Mouse (Mus musculus) frontal cortex, postnatal 25 days (tissue): ENCODE results near the gene Kank4.
"Not testable (repeated sequence)": the region's sequence is repeated elsewhere in the genome, so short reads cannot be mapped to it uniquely, and the experiment has no call there.

Experiments used
- DNase-seq, 2 experiments: peaks; one replicate each; pipeline ENCODE4 v3.0.0; 2022; ENCODE audit warnings: low spot score in 2 of 2

Kank4 gene

GRCm38 (mm10) chr4:98831726-98832125 is 14.4 kb upstream of the Kank4 start:
- DNase-seq: no peak

DNA sequence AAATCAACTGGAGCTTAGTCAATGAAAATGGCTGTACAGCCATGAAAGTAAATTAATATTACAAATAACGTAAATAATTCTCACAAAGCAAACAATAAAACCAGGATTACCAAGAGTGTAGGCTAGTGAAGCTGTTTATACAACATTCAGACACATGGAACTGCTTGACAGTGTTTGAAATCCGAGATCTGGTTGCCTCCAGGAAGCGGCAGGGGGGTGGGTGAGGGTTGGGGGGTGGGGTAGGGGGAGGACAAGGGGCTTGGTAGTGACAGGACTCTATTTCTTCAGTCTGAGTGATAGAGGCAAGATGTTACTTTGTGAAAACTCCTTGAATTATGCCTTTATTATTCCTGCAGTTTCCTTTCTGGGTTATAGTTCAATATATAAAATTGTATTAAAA is 9.4 kb upstream of the Kank4 start:
- DNase-seq: no peak

- not testable (repeated sequence) for DNase-seq
Observed at GRCm38 (mm10) chr4:98823740-98824139, 6.4 kb upstream of the Kank4 start, which contains the start of gene I0C0044D17Rik. Gene I0C0044D17Rik (minus strand): TSS chr4:98823840.

- DNase-seq: no peak
Observed at GRCm38 (mm10) chr4:98823047-98823446, 5.7 kb upstream of the Kank4 start.

DNA sequence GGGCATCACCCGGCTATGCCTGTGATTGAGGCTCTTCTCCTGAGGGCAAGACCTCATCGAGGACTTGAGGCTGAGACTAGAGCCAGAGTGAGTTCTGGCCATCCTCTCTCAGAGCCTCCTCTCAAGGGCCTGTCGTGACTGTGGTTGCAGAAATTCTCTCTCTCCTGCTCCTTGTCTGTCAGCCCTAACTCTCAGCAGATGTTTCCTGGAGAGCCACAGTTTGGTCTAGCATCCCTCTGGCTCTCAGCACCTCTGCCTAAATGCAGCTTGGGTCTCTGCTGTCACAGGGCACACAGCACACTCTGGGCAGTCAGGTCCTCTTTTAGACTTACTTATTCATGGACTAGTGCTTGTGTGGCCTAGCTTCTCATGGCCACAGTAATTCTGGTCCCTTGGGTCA is 5.1 kb upstream of the Kank4 start:
- DNase-seq: no peak

GRCm38 (mm10) chr4:98819216-98819755 is 1.9 kb upstream of the Kank4 start:
- DNase-seq: no peak

- DNase-seq: no peak
Observed at GRCm38 (mm10) chr4:98816807-98817183, 542 bp downstream of the Kank4 start.

DNA sequence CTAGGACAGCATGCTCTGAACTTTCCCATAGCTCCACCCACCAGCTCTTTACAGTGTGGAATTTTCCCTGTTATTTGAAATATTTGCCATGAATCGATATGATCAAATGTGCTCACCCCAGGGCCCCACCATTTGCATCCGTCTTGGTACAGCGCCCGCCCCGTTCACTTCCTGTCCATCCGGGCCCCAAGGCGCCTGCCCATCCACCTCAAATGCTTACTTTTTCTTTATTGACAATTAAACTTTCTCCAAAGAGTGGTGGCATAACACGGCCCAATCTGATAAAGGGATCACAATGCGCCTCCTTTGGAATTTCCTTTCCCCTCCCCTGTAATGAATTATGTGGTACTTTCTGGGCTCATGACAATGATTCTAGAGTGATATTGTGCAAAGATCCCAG is 11.0 kb downstream of the Kank4 start:
- no peak for DNase-seq

- no peak for DNase-seq
Observed at GRCm38 (mm10) chr4:98805291-98806048, 11.9 kb downstream of the Kank4 start.

- no peak for DNase-seq
Observed at GRCm38 (mm10) chr4:98804476-98805134, 12.7 kb downstream of the Kank4 start.

DNA sequence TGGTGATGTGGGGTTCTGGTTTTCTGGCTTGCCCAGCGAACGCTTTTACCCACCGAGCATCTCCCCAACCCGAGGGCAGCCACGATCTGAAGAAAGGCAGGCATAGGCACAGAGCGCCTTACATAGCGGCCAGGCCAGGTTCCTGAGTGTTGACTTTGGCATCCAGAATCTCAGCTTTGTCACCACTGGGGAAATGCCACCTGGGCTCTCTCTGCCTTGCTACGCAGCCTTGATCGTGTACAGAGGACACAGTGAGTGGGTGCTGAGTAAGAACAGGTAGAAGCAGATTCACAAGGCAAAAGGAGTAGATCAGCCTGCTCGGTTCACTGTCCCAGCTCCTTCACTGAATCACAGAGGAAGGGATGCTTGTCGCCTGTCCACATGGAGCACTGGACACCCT is 15.6 kb downstream of the Kank4 start:
- no peak for DNase-seq

DNA sequence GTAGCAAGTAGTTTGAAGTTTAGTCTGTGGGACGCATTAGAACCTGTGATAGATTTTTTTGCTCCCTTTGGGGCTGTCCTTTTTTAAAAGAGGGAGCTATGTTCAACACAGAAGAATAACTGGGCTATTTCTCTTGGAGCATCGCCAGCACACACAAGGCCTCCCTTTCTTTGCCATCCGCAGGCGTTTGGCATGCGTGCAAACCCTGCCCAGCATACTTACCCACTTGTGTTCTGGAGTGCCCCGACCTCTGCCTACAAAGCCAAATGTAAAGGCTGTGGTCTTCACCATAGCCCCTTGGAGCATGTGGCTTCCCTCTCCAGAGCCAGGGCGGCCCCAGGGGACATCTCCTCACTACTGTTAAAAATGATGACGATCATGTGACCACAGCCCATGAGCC is 16.5 kb downstream of the Kank4 start:
- no peak for DNase-seq

GRCm38 (mm10) chr4:98796591-98797341 is 20.6 kb downstream of the Kank4 start:
- no peak for DNase-seq

- no peak for DNase-seq
Observed at GRCm38 (mm10) chr4:98795241-98795640, 22.1 kb downstream of the Kank4 start.

DNA sequence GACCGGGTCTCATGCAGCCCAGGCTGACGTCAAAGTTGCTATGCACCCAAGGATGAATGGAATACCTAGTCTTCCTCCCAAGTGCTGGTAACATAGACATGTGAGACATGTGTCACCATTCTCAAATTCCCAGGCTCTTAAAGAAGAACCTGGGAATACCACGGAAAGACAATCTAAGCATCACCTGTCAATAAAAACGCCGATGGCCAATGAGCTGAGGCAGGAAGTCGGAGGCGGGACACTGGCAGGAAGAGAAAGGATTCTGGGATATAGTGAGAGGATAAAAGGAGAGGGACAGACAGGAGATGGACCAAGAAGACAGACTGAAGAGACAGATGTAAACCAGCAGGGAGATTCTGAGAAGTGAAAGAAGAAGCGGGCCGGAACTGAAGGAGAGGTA is 23.9 kb downstream of the Kank4 start:
- no peak for DNase-seq

DNA sequence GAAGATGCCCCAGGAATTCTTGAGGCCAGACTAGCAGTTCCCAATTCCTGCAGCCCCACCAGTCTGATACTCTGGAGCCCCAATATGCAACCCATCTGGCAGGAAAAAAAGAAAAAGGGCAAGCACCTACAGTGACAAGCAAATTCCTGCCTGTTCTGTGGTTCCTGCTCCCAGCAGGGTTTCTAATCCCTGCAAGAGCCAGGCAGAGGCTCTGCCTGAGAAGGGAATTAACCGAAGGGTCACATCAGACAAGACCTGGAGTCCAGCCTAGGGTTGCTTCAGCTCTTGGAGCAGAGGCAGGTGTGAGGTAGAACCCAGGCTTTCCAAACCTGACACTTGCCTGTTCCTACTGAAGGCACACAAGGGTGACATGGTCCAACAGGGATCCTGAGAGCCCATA is 26.6 kb downstream of the Kank4 start:
- DNase-seq: no peak

GRCm38 (mm10) chr4:98789861-98790311 is 27.5 kb downstream of the Kank4 start:
- no peak for DNase-seq

GRCm38 (mm10) chr4:98789133-98789765 is 28.1 kb downstream of the Kank4 start:
- DNase-seq: no peak

DNA sequence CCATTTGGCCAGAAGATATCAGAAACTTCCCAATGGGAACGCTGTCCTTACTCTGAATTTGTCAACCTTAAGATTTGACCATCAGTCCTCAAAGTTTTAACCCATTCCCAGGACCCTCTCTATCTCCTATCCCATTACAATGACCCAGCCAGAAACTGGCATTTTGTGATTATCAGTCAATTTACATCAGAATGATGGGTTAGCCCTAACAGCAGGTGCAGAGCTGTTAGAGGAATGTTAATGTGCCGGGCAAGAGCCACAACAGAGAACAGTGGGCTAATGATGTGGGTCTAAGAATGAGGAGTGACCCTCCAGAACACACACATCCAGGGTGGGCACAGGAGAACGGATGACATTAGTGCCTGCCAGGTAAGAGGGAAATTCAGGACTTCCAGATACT is 31.1 kb downstream of the Kank4 start:
- no peak for DNase-seq

- no peak for DNase-seq
Observed at GRCm38 (mm10) chr4:98785851-98786250, 31.5 kb downstream of the Kank4 start.

- DNase-seq: no peak
Observed at GRCm38 (mm10) chr4:98778219-98778618, 39.1 kb downstream of the Kank4 start.

- DNase-seq: no peak
Observed at GRCm38 (mm10) chr4:98777464-98777863, 39.9 kb downstream of the Kank4 start.
